Mouse (Mus musculus): ENCODE measurements around the gene Ahcy. TPM values are rescaled to one million over a fixed set of nuclear protein-coding genes. Genes with fewer than 3 reads are reported as not detected.
"Not testable (repeated sequence)": the region's sequence is repeated elsewhere in the genome, so short reads cannot be mapped to it uniquely, and the experiment has no call there.

Gene Ahcy
- total RNA-seq (2021) = 10 to 100 TPM; 14.4 to 15.8 TPM
- long read RNA-seq, experiment 1, transcript Ahcy-201 (10 exons, 2,543 nt) = major isoform, 12 of 17 reads
- long read RNA-seq, experiment 1, partial matches to known transcripts = 3 of 17 reads
- long read RNA-seq, experiment 1, other reads (novel, unspliced or antisense) = 2 of 17 reads
- long read RNA-seq, experiment 2, transcript Ahcy-201 (10 exons, 2,543 nt) = major isoform, 7 of 12 reads
- long read RNA-seq, experiment 2, partial matches to known transcripts = 3 of 12 reads
- long read RNA-seq, experiment 2, other reads (novel, unspliced or antisense) = 2 of 12 reads

GRCm38 (mm10) chr2:155073978-155074765 lies at the start of gene Ahcy:
TSS of gene Ahcy (minus strand) at chr2:155074497.
- DNase-seq (ENCODE audit: low spot score) = peak; percentile 86

GRCm38 (mm10) chr2:155115216-155115830 lies 41.0 kb upstream of the Ahcy start:
- DNase-seq (ENCODE audit: low spot score) = no peak

GRCm38 (mm10) chr2:155107276-155107675 lies 33.0 kb upstream of the Ahcy start:
- DNase-seq (ENCODE audit: low spot score) = not testable (repeated sequence)

GRCm38 (mm10) chr2:155103607-155104006 lies 29.3 kb upstream of the Ahcy start:
- no peak for DNase-seq (ENCODE audit: low spot score)

GRCm38 (mm10) chr2:155101761-155102181 lies 27.5 kb upstream of the Ahcy start:
- DNase-seq (ENCODE audit: low spot score) = no peak

- no peak for DNase-seq (ENCODE audit: low spot score)
These were observed 26.5 kb upstream of the Ahcy start for GRCm38 (mm10) chr2:155100796-155101259.

- DNase-seq (ENCODE audit: low spot score) = no peak
These were observed 25.9 kb upstream of the Ahcy start for GRCm38 (mm10) chr2:155099994-155100795.

- DNase-seq (ENCODE audit: low spot score) = no peak
These were observed 25.1 kb upstream of the Ahcy start for GRCm38 (mm10) chr2:155099421-155099820.

- no peak for DNase-seq (ENCODE audit: low spot score)
These were observed 24.6 kb upstream of the Ahcy start for GRCm38 (mm10) chr2:155098720-155099380.

GRCm38 (mm10) chr2:155093418-155093817 lies 19.1 kb upstream of the Ahcy start:
- DNase-seq (ENCODE audit: low spot score) = no peak

GRCm38 (mm10) chr2:155091743-155092075 lies 17.4 kb upstream of the Ahcy start:
- DNase-seq (ENCODE audit: low spot score) = no peak

GRCm38 (mm10) chr2:155090909-155091742 lies 16.8 kb upstream of the Ahcy start:
- DNase-seq (ENCODE audit: low spot score) = no peak

GRCm38 (mm10) chr2:155088264-155088663 lies 14.0 kb upstream of the Ahcy start:
- no peak for DNase-seq (ENCODE audit: low spot score)

- no peak for DNase-seq (ENCODE audit: low spot score)
These were observed 12.0 kb upstream of the Ahcy start for GRCm38 (mm10) chr2:155086328-155086727.

- DNase-seq (ENCODE audit: low spot score) = no peak
These were observed 10.2 kb upstream of the Ahcy start for GRCm38 (mm10) chr2:155084546-155084945.

- peak; percentile 56 for DNase-seq (ENCODE audit: low spot score)
These were observed 8.0 kb upstream of the Ahcy start for GRCm38 (mm10) chr2:155082121-155082803.

- DNase-seq (ENCODE audit: low spot score) = no peak
These were observed 6.8 kb upstream of the Ahcy start for GRCm38 (mm10) chr2:155081056-155081455.

- no peak for DNase-seq (ENCODE audit: low spot score)
These were observed 5.9 kb upstream of the Ahcy start for GRCm38 (mm10) chr2:155080179-155080530.

- DNase-seq (ENCODE audit: low spot score) = no peak
These were observed 5.3 kb upstream of the Ahcy start for GRCm38 (mm10) chr2:155079500-155080178.
